Mouse (Mus musculus) forebrain, embryonic 11.5 days (tissue): ENCODE results near the gene Eif1b. TPM values are rescaled to one million over a fixed set of nuclear protein-coding genes. Genes with fewer than 3 reads are reported as not detected.

ENCODE experiments used
- ATAC-seq: fragments of 200-750 bp; cut with Nextera tagmentation; replicated peaks from 2 replicates; pipeline ENCODE4 v1.8.0; 2017; ENCODE audit warnings: moderate TSS enrichment; ENCODE audit not compliant: low FRiP score
- DNase-seq: peaks from one replicate; pipeline ENCODE4 v3.0.0-alpha.2; 2017; ENCODE audit warnings: low spot score
- H3K27ac ChIP-seq: fragments of 300-500 bp; sonication (generic); 2 replicates; pipeline ENCODE4 v1.5.1; 2014; ENCODE audit warnings: low read depth, low read length
- H3K27me3 ChIP-seq: fragments of 300-500 bp; sonication (generic); 2 replicates; pipeline ENCODE4 v1.6.1; 2014; ENCODE audit warnings: mild to moderate bottlenecking, low read length, mixed read lengths; ENCODE audit not compliant: control insufficient read depth, insufficient read depth
- H3K36me3 ChIP-seq: fragments of 300-500 bp; sonication (generic); 2 replicates; pipeline ENCODE4 v1.6.1; 2014; ENCODE audit warnings: mild to moderate bottlenecking, low read length, moderate library complexity, mixed read lengths; ENCODE audit not compliant: control insufficient read depth, insufficient read depth
- H3K4me1 ChIP-seq: fragments of 300-500 bp; sonication (generic); replicated peaks from 2 replicates; pipeline ENCODE4 v1.6.1; 2014; ENCODE audit warnings: low read length, mixed read lengths; ENCODE audit not compliant: control insufficient read depth, insufficient read depth
- H3K4me2 ChIP-seq: fragments of 300-500 bp; sonication (generic); 2 replicates; pipeline ENCODE4 v1.6.1; 2014; ENCODE audit warnings: low read depth, mild to moderate bottlenecking, low read length, moderate library complexity, mixed read lengths; ENCODE audit not compliant: severe bottlenecking
- H3K4me3 ChIP-seq: fragments of 300-500 bp; sonication (generic); 2 replicates; pipeline ENCODE4 v1.5.1; 2014; ENCODE audit warnings: low read depth, low read length
- H3K9ac ChIP-seq: fragments of 300-500 bp; sonication (generic); 2 replicates; pipeline ENCODE4 v1.6.1; 2014; ENCODE audit warnings: low read length
- H3K9me3 ChIP-seq: fragments of 300-500 bp; sonication (generic); 2 replicates; pipeline ENCODE4 v1.6.1; 2016; ENCODE audit warnings: low read length, mixed read lengths; ENCODE audit not compliant: control insufficient read depth
- WGBS: fragments of 180-500 bp; shearing (Covaris S2); extraction: QIAGEN DNeasy Blood & Tissue Kit; methylation state at CpG from one replicate; pipeline ENCODE4 v1.1.7; 2014; 5-methylcytosine and 5-hydroxymethylcytosine counted together
- polyA plus RNA-seq: library from polyadenylated mRNA; unstranded; fragments of >200 nt; fragmentation: Nextera tagmentation; extraction: Ambion mirVana; gene quantifications from 2 replicates; pipeline ENCODE4 v1.2.1, GENCODE M21; 2014

The Eif1b gene
- polyA plus RNA-seq = 332 and 346 TPM in 2 replicates

DNA sequence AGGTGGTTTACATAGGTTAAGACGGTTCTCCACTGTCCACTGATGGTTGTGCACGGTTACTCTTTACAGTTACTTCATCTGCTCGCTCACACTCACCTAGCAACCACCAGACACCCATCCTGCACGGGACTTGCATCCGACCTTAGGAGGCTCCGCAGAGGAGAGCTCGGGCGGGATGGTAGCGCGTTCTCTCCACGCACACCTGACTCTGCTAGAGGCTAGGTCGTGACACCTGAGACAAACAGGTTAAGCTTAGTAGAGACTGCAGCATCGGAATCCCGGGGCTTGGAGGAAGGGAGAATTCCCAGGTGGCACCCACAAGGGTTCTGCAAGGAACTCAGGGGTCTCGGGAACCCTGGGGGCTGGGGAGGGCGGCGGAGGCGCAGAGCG lies at the start of gene Eif1b:
Gene Eif1b (plus strand): TSS at position 223 of the 390 bp plus-strand sequence.
- DNase-seq (no peak), ATAC-seq (peak; percentile 47)
- H3K4me2 ChIP-seq = peak within 1 kb of the TSS; percentile 93
- peak within 1 kb of the TSS; percentile 100 for H3K4me3 ChIP-seq
- peaks cover 13% of the 10 kb centered on the region for H3K36me3 ChIP-seq
- WGBS = 3% methylated on average over 17 of the region's 19 CpGs
- peak within 1 kb of the TSS; percentile 100 for H3K9ac ChIP-seq
- H3K27me3 ChIP-seq = no peaks in the 10 kb centered on the region
- peak within 1 kb of the TSS; percentile 87 for H3K27ac ChIP-seq
- H3K9me3 ChIP-seq = no peaks in the 10 kb centered on the region
- peaks cover 7% of the 10 kb centered on the region for H3K4me1 ChIP-seq

- WGBS = 72% methylated on average over 9 of the region's 9 CpGs
- H3K4me2 ChIP-seq = no peak overlapping the region
- H3K27me3 ChIP-seq = no peaks in the 10 kb centered on the region
- ATAC-seq = peak; percentile 36; the same call in 1 of the 2 replicates
- DNase-seq = no peak
- no peaks in the 10 kb centered on the region; the same call in 1 of the 2 replicates for H3K9me3 ChIP-seq
- peak overlapping the region; percentile 48; the same call in 1 of the 2 replicates for H3K27ac ChIP-seq
- H3K4me1 ChIP-seq = no peaks in the 10 kb centered on the region; the same call in 1 of the 2 replicates
- no peak overlapping the region for H3K4me3 ChIP-seq
- H3K9ac ChIP-seq = no peak overlapping the region
- no peaks in the 10 kb centered on the region for H3K36me3 ChIP-seq
These were observed 47.4 kb upstream of the Eif1b start for GRCm38 (mm10) chr9:120444642-120445041.

DNA sequence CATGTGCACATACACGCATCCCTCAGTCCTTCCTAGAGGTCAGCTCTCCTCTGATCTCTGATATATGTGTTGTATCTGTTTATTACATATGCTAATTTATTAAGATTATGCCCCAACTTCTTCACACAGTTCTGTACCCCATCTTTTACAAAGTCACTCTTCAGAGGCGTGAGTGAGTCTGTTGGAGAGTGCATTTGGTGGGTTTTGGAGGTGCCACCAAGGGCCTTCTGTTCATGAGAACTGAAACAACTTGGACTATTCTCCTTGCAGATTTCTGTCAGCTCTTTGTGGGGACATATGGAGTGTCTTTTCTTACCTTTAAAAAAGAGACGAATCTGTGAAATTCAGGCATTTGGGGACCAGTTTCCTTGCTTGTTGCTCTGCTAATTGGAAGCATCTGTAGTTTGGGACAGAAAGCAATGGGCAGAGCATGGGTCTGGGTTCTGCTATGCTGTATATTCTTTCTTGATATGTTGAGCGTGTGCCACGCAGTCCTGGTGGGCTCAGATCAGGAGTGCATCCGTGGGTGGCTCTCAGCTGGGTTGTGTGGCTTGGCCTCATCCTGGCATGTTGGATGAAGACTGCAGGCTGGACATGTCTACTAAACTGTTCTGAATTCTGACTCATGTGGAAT lies 42.2 kb upstream of the Eif1b start:
- 81% methylated on average over 6 of the region's 6 CpGs for WGBS
- no peak for ATAC-seq
- H3K4me3 ChIP-seq = no peak overlapping the region
- H3K4me1 ChIP-seq = 0 out of 2 replicates have a peak, but pooled peaks cover 2% of the 10 kb centered on the region
- no peaks in the 10 kb centered on the region for H3K27me3 ChIP-seq
- H3K9me3 ChIP-seq = no peaks in the 10 kb centered on the region
- no peak for DNase-seq
- H3K36me3 ChIP-seq = no peaks in the 10 kb centered on the region
- H3K4me2 ChIP-seq = no peak overlapping the region
- no peak overlapping the region for H3K27ac ChIP-seq
- H3K9ac ChIP-seq = no peak overlapping the region

DNA sequence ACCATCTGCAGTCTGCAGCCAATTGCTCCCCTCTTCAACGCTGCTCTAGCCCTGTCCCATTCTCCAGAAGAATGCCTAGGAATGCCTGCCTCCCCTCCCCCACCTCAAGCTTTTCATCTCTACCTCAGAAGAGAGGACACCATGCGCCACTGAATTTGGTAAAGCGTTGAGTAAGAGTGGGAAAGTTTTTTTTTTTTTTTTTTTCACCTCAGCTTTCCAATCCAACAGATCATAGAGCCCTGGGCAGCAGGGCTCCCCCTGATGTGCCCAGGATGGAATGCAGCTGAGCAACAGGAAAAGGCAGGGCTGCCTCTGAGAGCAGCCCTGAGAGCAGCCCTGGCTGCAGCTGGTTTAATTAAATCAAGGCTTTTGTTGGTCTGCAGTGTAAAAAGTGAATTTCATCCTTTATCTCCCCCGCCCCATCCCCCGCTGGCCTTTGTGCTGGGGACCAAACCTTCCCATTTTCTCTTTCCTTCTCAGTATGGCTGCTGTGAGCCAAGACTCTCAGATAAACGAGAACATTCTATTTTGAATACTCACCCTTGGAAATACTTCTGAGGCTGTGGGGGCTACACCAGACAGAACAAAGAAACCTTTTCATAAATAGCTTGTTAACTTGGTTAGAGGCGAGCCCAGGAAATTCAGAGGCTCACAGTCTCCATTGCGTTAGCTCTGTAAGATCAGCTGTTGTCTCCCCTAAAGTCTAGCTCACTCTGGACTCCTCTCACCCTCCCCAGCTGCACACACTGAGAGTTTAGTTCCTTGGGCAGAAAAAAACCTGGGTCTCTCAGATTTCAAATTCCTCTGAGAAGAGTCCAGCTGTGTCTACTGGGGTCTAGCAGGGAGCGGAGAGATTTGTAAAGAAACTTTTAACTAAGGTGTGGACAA lies 36.0 kb upstream of the Eif1b start:
- peak overlapping the region; percentile 32 for H3K9ac ChIP-seq
- 0 out of 2 replicates have a peak overlapping the region, but pooled peaks have one; percentile 21 for H3K4me2 ChIP-seq
- H3K27me3 ChIP-seq = no peaks in the 10 kb centered on the region
- H3K4me1 ChIP-seq = peaks cover 13% of the 10 kb centered on the region
- ATAC-seq (peak; percentile 87), DNase-seq (peak; percentile 84)
- H3K4me3 ChIP-seq = no peak overlapping the region
- no peaks in the 10 kb centered on the region for H3K36me3 ChIP-seq
- H3K27ac ChIP-seq = peak overlapping the region; percentile 89
- WGBS = 5% methylated on average over 9 of the region's 9 CpGs
- H3K9me3 ChIP-seq = no peaks in the 10 kb centered on the region

DNA sequence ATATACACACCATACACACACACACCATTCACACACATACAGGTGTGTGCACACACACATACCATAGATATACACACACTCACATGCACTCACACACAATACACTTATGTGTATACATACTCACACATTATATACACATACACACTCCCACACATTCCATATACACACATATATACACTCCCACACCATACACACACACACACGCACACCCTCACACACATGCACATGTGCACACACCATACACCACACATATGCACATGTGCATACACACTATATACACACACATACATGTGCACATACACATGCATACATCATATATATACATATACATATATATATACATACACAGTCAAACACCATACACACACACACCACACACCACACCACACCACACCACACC lies 21.6 kb upstream of the Eif1b start:
- no peaks in the 10 kb centered on the region for H3K36me3 ChIP-seq
- H3K27ac ChIP-seq = no peak overlapping the region
- H3K9me3 ChIP-seq = no peaks in the 10 kb centered on the region
- DNase-seq = no peak
- H3K27me3 ChIP-seq = no peaks in the 10 kb centered on the region
- no peak overlapping the region for H3K4me3 ChIP-seq
- H3K4me2 ChIP-seq = no peak overlapping the region
- ATAC-seq = no peak
- 91% methylated on average over 1 of the region's 1 CpGs for WGBS
- no peak overlapping the region for H3K9ac ChIP-seq
- H3K4me1 ChIP-seq = no peaks in the 10 kb centered on the region

- DNase-seq = no peak
- Histone ChIP-seq H3K9me3 (no peaks in the 10 kb centered on the region), H3K4me3 (no peak overlapping the region), H3K4me1 (no peaks in the 10 kb centered on the region), H3K27ac (no peak overlapping the region), H3K27me3 (no peaks in the 10 kb centered on the region), H3K36me3 (no peaks in the 10 kb centered on the region), H3K9ac (no peak overlapping the region), H3K4me2 (no peak overlapping the region)
- ATAC-seq = no peak
- WGBS = 79% methylated on average over 3 of the region's 3 CpGs
These were observed 10.4 kb upstream of the Eif1b start for GRCm38 (mm10) chr9:120481644-120482043.

DNA sequence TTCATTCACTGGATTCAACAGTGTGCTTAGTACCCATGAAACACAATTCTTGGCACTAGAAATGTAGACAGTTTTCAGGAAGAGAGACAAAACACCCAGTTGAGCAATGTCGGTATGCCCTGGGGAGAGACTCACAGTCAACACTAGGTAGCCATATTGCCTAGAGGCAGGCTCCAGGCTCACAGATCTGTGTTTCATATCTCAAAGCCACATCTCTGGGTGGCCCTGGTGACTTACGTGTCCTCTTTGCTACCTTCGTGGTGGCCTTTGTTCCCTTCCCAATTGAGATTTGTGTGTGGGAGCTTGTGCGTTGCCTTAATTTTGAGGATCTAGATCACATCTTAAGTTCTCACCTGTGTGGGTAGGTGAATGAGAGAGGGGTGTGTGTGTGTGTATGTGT lies 9.7 kb upstream of the Eif1b start:
- WGBS = 92% methylated on average over 4 of the region's 4 CpGs
- Histone ChIP-seq H3K27me3 (no peaks in the 10 kb centered on the region), H3K4me2 (no peak overlapping the region), H3K9ac (no peak overlapping the region), H3K4me3 (no peak overlapping the region), H3K9me3 (no peaks in the 10 kb centered on the region), H3K36me3 (no peaks in the 10 kb centered on the region), H3K4me1 (no peaks in the 10 kb centered on the region), H3K27ac (no peak overlapping the region)
- DNase-seq (no peak), ATAC-seq (no peak)

- H3K27me3 ChIP-seq = no peaks in the 10 kb centered on the region
- WGBS = 72% methylated on average over 8 of the region's 8 CpGs
- H3K36me3 ChIP-seq = no peaks in the 10 kb centered on the region
- ATAC-seq (no peak), DNase-seq (no peak)
- no peak overlapping the region for H3K27ac ChIP-seq
- H3K9ac ChIP-seq = no peak overlapping the region
- no peak overlapping the region for H3K4me3 ChIP-seq
- H3K4me1 ChIP-seq = no peaks in the 10 kb centered on the region
- H3K4me2 ChIP-seq = no peak overlapping the region
- H3K9me3 ChIP-seq = no peaks in the 10 kb centered on the region
These were observed 8.9 kb upstream of the Eif1b start for GRCm38 (mm10) chr9:120483101-120483500.
